Comparison of ENCODE assay signal across 9 mouse cellular contexts in the genomic region with DNA sequence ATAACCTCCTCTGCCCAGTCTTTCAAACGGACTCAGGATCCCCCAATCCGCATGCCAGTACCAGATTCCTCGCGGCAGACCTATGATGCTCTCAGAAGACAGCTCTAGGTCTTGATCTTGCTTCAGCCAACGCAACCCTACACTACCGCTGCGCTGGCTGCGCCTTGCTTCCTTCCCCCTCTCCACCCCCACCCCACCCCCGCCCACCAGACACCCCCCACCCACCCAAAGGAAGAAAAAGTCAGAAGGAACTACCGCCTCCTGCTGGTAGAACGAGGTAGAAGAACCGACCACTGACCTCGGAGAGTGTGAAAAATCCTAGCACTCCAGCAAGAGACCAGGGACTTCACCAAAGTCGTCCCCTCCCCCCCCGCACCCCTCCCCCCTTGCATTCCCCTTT. TPM values are rescaled to one million over a fixed set of nuclear protein-coding genes. Genes with fewer than 3 reads are reported as not detected.
DNase-seq lines count a peak whose midpoint lies in the region; ATAC-seq and TF ChIP-seq lines count a peak whose summit lies in the region.
"Had no signal": no experiment of that assay in that cellular context is flagged by ENCODE, and none has a peak within 500 bp of the region (broad histone marks: within the 10 kb centered on the region; RNA-seq: fewer than 3 reads in every experiment).

No protein-coding gene starts in this region.

- TF ChIP-seq EP300 in heart, adult 2 months (IDR thresholded peaks at IDR 0.05; ENCODE audit: insufficient read depth, low read depth, low read length): no peak

- no peak for TF ChIP-seq POLR2A in heart, adult 2 months (IDR thresholded peaks at IDR 0.05; ENCODE audit: insufficient read depth, low read depth, low read length)

- no peak overlapping the region for H3K27ac ChIP-seq in heart, adult 2 months
- H3K27ac ChIP-seq in limb, embryonic 10.5 days: no peak overlapping the region
- H3K27ac ChIP-seq in stomach, embryonic 16.5 days (ENCODE audit: low read length): no peak overlapping the region

- no peak overlapping the region for H3K4me3 ChIP-seq in heart, adult 2 months
- H3K4me3 ChIP-seq in limb, embryonic 10.5 days: peak overlapping the region; percentile 37
- H3K4me3 ChIP-seq in stomach, embryonic 16.5 days (replicated peaks; ENCODE audit: low read length): peak overlapping the region; percentile 38

- intact Hi-C loops in heart, adult 2 months (cut with DNase I): no loop called here
- intact Hi-C loops in left cerebral cortex, postnatal 25 days (cut with DNase I): no loop called here

- H3K36me3 ChIP-seq in heart, adult 2 months (ENCODE audit: control insufficient read depth, insufficient read depth, low read length): peaks cover 6% of the 10 kb centered on the region; the same call in 1 of the 2 replicates
- H3K36me3 ChIP-seq in limb, embryonic 10.5 days: no peaks in the 10 kb centered on the region
- H3K36me3 ChIP-seq in stomach, embryonic 16.5 days (ENCODE audit: control insufficient read depth, insufficient read depth, low read length): no peaks in the 10 kb centered on the region

- H3K4me1 ChIP-seq in heart, adult 2 months (ENCODE audit: control insufficient read depth, insufficient read depth, low read length): peaks cover 35% of the 10 kb centered on the region
- H3K4me1 ChIP-seq in limb, embryonic 10.5 days: peaks cover 51% of the 10 kb centered on the region
- H3K4me1 ChIP-seq in stomach, embryonic 16.5 days (ENCODE audit: control insufficient read depth, insufficient read depth, low read length): peaks cover 36% of the 10 kb centered on the region

- TF ChIP-seq CTCF in heart, adult 2 months (IDR thresholded peaks at IDR 0.05): peak; percentile 30

- ATAC-seq in stomach, embryonic 16.5 days (ENCODE audit: insufficient read depth, low FRiP score): no peak

- no peaks in the 10 kb centered on the region for H3K27me3 ChIP-seq in heart, adult 2 months (ENCODE audit: control insufficient read depth, insufficient read depth, low read length)
- H3K27me3 ChIP-seq in limb, embryonic 10.5 days (ENCODE audit: low read depth, poor library complexity, severe bottlenecking): peaks cover 100% of the 10 kb centered on the region
- H3K27me3 ChIP-seq in stomach, embryonic 16.5 days (ENCODE audit: control insufficient read depth, insufficient read depth, low read length): peaks cover 73% of the 10 kb centered on the region

- no peak overlapping the region for H3K9ac ChIP-seq in heart, adult 2 months (ENCODE audit: low read depth, low read length)
- no peak overlapping the region for H3K9ac ChIP-seq in stomach, embryonic 16.5 days (ENCODE audit: low read length)

- no peak for DNase-seq in heart, adult 2 months
- no peak for DNase-seq in heart, adult 8-10 months (ENCODE audit: low spot score)
- peak; percentile 53 for DNase-seq in testis, postnatal 10 days (ENCODE audit: low spot score)
- no peak for DNase-seq in testis, postnatal 14 days (ENCODE audit: low spot score)
- peak; percentile 56 for DNase-seq in limb, embryonic 10.5 days (ENCODE audit: low spot score)
- no peak for DNase-seq in left cerebral cortex, postnatal 25 days (ENCODE audit: low spot score in 2 of 2)
- DNase-seq in spleen, postnatal 14 days (ENCODE audit: low spot score in 2 of 2): no peak
- DNase-seq: cerebellum, adult 18-20 months had no signal

- peak overlapping the region; percentile 52; the same call in 1 of the 2 replicates for H3K4me2 ChIP-seq in stomach, embryonic 16.5 days (ENCODE audit: low read depth, low read length)

- no peaks in the 10 kb centered on the region for H3K79me2 ChIP-seq in heart, adult 2 months (replicated peaks; ENCODE audit: control insufficient read depth, insufficient read depth, low read length)

- WGBS in heart, adult 2 months: 43% methylated on average over 15 of the region's 15 CpGs
- WGBS in limb, embryonic 10.5 days: 3% methylated on average over 15 of the region's 15 CpGs
- 7% methylated on average over 14 of the region's 15 CpGs for WGBS in stomach, embryonic 16.5 days

- H3K9me3 ChIP-seq in limb, embryonic 10.5 days (replicated peaks): no peaks in the 10 kb centered on the region
- no peaks in the 10 kb centered on the region for H3K9me3 ChIP-seq in stomach, embryonic 16.5 days (replicated peaks; ENCODE audit: control insufficient read depth, low read length)

RNA-seq across cellular contexts. Expression of a gene that starts 5.4 kb away (rescaled TPM):
- total RNA-seq in heart, adult 2 months (2021): 10 to 100 TPM; 19.0 to 24.4 TPM
- polyA plus RNA-seq in heart, adult 2 months (2012; rRNA removed): 10.2 and 12.4 TPM in 2 replicates
- total RNA-seq in heart, adult 8-10 months (2022): 10 to 100 TPM; 11.6 to 19.0 (median 15.7) TPM
- 8.9 and 9.3 TPM in 2 replicates for polyA plus RNA-seq in limb, embryonic 10.5 days (2016; fragmentation: Nextera tagmentation; extraction: Ambion mirVana)
- polyA plus RNA-seq in stomach, embryonic 16.5 days (2015; fragmentation: Nextera tagmentation; extraction: Ambion mirVana): 16.1 and 18.2 TPM in 2 replicates
- total RNA-seq in left cerebral cortex, postnatal 25 days (2021): 1 to 10 TPM; 2.6 to 3.2 TPM

RNA-seq across cellular contexts. Expression of a gene that starts 7.3 kb away (rescaled TPM):
- total RNA-seq in heart, adult 2 months (2021): 100 to 1,000 TPM; 181 to 206 TPM
- polyA plus RNA-seq in heart, adult 2 months (2012; rRNA removed): 193 and 244 TPM in 2 replicates
- 100 to 1,000 TPM; 171 to 185 (median 175) TPM for total RNA-seq in heart, adult 8-10 months (2022)
- polyA plus RNA-seq in limb, embryonic 10.5 days (2016; fragmentation: Nextera tagmentation; extraction: Ambion mirVana): not detected in 2 replicates
- 0.54 and 0.94 TPM in 2 replicates for polyA plus RNA-seq in stomach, embryonic 16.5 days (2015; fragmentation: Nextera tagmentation; extraction: Ambion mirVana)
- 10 to 100 TPM; 69.9 to 71.8 TPM for total RNA-seq in left cerebral cortex, postnatal 25 days (2021)

RNA-seq across cellular contexts. Expression of a gene that starts 10.6 kb away (rescaled TPM):
- 10 to 100 TPM in 1 of 2 experiments, 1 to 10 TPM in 1; 7.9 to 11.4 TPM for total RNA-seq in heart, adult 2 months (2021)
- polyA plus RNA-seq in heart, adult 2 months (2012; rRNA removed): 16.3 and 23.2 TPM in 2 replicates
- 10 to 100 TPM in 1 of 4 experiments, 1 to 10 TPM in 3; 7.3 to 10.8 (median 8.8) TPM for total RNA-seq in heart, adult 8-10 months (2022)
- 4.0 and 4.4 TPM in 2 replicates for polyA plus RNA-seq in limb, embryonic 10.5 days (2016; fragmentation: Nextera tagmentation; extraction: Ambion mirVana)
- polyA plus RNA-seq in stomach, embryonic 16.5 days (2015; fragmentation: Nextera tagmentation; extraction: Ambion mirVana): 9.7 and 9.9 TPM in 2 replicates
- 1 to 10 TPM; 6.4 to 6.5 TPM for total RNA-seq in left cerebral cortex, postnatal 25 days (2021)

Comparison
In these comparisons a context has a peak if more than half of its experiments do, and no peak if none do; other contexts are left out.
1. DNase-seq: peak in testis, postnatal 10 days (single experiment) and limb, embryonic 10.5 days (single experiment); none in heart, adult 2 months (0 of 2), heart, adult 8-10 months (single experiment), testis, postnatal 14 days (single experiment), left cerebral cortex, postnatal 25 days (0 of 2) and spleen, postnatal 14 days (0 of 2).